Mouse (Mus musculus): ENCODE measurements around the gene Gm6309. TPM values are rescaled to one million over a fixed set of nuclear protein-coding genes. Genes with fewer than 3 reads are reported as not detected.
"Not testable (repeated sequence)": the region's sequence is repeated elsewhere in the genome, so short reads cannot be mapped to it uniquely, and the experiment has no call there.

Gm6309 gene
- polyA plus RNA-seq, 1 experiment from 2014 or later = not detected

DNA sequence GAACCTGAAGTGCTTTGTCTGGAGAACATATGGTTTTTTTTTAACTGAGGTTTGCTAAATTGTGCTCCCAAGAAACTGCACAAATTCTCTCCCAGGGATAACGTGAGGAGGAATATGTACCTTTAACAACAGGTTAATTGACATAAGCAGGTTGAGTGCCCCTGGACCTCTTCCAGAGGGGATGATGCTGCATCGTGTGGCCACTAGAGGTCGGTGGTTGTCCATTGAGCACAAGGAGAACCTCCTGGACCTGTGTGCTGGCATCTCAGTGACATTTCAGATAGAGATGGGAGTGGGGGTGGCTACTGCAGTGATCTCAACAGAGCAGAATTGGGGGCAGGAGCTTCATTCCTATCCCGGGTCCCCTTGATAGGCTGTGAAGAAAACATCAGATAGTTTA is 2.2 kb upstream of the Gm6309 start:
- H3K4me1 ChIP-seq; H3K4me3 ChIP-seq; H3K9ac ChIP-seq; H3K27me3 ChIP-seq; ATAC-seq (ENCODE audit: low FRiP score); H3K27ac ChIP-seq; H3K4me2 ChIP-seq (replicated peaks); H3K9me3 ChIP-seq (replicated peaks); H3K36me3 ChIP-seq: not testable (repeated sequence)
- 60% methylated on average over 4 of the region's 4 CpGs for WGBS

DNA sequence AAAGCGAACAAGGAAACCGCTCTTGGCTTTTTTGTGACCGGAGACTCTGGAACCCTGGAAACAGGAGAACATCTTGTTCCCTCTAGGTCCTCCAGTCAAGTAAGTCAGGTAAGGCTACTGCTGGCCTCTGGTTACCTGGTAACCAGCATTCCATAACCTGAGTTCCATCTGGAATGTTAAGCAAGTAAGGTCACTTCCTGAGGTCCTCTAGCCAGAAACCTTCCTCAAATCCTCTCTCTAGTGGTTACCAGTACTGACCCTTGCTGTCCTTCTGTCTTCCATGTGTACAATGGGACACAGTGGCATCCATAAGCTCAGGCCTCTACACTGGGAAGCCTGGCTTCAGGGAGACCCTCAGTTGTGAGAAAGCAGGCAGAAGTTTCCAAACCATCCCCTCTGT is 10.1 kb downstream of the Gm6309 start, which contains the start of gene Gm5565:
Gene Gm5565 (minus strand): TSS at position 101 of the 400 bp plus-strand sequence.
- H3K27me3 ChIP-seq; H3K27ac ChIP-seq; H3K4me2 ChIP-seq (replicated peaks); H3K36me3 ChIP-seq; H3K4me1 ChIP-seq; H3K9ac ChIP-seq; H3K4me3 ChIP-seq; ATAC-seq (ENCODE audit: low FRiP score): not testable (repeated sequence)
- 93% methylated on average over 3 of the region's 3 CpGs for WGBS
- H3K9me3 ChIP-seq (replicated peaks) = peaks cover 14% of the 10 kb centered on the region; the same call in 1 of the 2 replicates

DNA sequence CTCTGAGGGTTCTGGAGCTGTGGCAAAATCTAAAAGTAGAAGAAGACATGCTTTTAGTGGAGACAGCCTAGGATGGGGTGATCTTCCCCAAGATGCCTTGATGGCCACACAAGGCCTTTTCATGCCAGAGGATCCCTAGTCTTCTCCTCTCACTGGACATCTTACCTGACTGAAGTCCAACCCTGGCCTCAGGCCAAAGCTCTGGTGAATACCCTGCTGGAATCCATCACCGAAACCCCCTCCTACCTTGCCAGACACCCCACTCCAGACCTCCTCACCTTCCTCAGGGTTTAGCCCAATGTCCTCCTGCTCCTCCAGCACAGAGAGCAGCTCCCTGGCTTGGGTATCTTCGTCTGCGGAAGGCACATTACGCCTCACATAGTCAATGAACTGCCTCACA is 12.2 kb downstream of the Gm6309 start:
- H3K9me3 ChIP-seq (replicated peaks) = peaks cover 14% of the 10 kb centered on the region; the same call in 1 of the 2 replicates
- 88% methylated on average over 4 of the region's 4 CpGs for WGBS
- H3K4me2 ChIP-seq (replicated peaks); ATAC-seq (ENCODE audit: low FRiP score); H3K27me3 ChIP-seq; H3K27ac ChIP-seq; H3K9ac ChIP-seq; H3K4me3 ChIP-seq; H3K4me1 ChIP-seq; H3K36me3 ChIP-seq: not testable (repeated sequence)

DNA sequence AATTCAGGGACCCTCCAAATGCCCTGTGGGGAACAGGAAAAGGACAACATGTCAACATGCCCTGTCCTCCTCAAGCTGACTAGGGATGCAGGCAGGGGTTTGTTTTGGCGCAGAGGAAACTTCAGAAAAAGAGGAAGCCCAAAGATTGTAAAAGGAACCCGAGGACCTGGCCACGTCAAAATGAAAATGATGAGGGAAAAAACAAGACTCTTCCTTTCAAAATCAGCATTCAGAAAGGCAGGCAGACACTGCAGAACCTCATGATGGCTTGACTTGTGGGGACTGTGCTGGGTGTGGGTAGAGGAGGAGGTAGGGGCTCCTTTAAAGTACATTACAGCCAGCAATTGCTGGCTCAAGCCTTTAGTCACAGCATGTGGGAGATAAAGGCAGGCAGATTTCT is 20.1 kb downstream of the Gm6309 start:
- Histone ChIP-seq H3K9me3 (replicated peaks) (peaks cover 22% of the 10 kb centered on the region; the same call in 1 of the 2 replicates), H3K9ac (no peak overlapping the region)
- 79% methylated on average over 3 of the region's 3 CpGs for WGBS

DNA sequence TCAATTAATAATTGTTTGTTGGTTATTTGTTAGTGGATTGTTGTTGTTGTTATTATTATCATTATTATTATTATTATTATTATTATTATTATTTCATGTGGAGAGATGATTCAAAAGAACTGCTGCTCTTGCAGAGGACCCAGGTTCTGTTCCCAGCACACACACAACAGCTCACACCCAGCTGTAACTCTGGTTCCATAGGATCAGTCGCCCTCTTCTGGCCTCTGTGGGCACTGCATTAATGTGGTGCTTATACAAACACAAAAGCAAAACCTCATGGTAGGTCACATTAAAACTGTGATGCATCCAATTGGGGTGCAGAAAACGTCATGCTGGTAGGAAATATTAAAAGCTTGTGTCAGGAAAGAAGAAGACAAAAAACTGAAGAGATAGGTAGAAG is 22.6 kb downstream of the Gm6309 start:
- H3K4me2 ChIP-seq (replicated peaks) = no peak overlapping the region
- ATAC-seq (ENCODE audit: low FRiP score) = no peak
- H3K9ac ChIP-seq = no peak overlapping the region
- H3K4me3 ChIP-seq = no peak overlapping the region
- H3K27ac ChIP-seq = no peak overlapping the region
- H3K36me3 ChIP-seq = no peaks in the 10 kb centered on the region
- no peaks in the 10 kb centered on the region for H3K27me3 ChIP-seq
- H3K9me3 ChIP-seq (replicated peaks) = peaks cover 28% of the 10 kb centered on the region
- H3K4me1 ChIP-seq = no peaks in the 10 kb centered on the region
- 41% methylated on average over 2 of the region's 2 CpGs for WGBS

More for the DNA sequence above, 20.1 kb downstream of the Gm6309 start:
- no peaks in the 10 kb centered on the region for H3K27me3 ChIP-seq
- H3K4me3 ChIP-seq = no peak overlapping the region
- H3K27ac ChIP-seq = no peak overlapping the region
- H3K4me1 ChIP-seq = no peaks in the 10 kb centered on the region
- H3K4me2 ChIP-seq (replicated peaks) = no peak overlapping the region
- ATAC-seq (ENCODE audit: low FRiP score) = no peak
- no peaks in the 10 kb centered on the region for H3K36me3 ChIP-seq

Other genes with a start within 250 kb of the Gm6309 start
- not detected in 2 replicates for gene Cyp3a25, start 161.1 kb downstream of the Gm6309 start, polyA plus RNA-seq (2016; fragmentation: Nextera tagmentation; extraction: Ambion mirVana)
- gene Cyp3a59, start 91.5 kb downstream of the Gm6309 start, polyA plus RNA-seq (2016; fragmentation: Nextera tagmentation; extraction: Ambion mirVana) = not detected in 2 replicates
- not detected in 2 replicates for gene Gm5565, start 10.2 kb downstream of the Gm6309 start, polyA plus RNA-seq (2016; fragmentation: Nextera tagmentation; extraction: Ambion mirVana)
- not detected in 2 replicates for gene 1700001J03Rik, start 14.6 kb upstream of the Gm6309 start, polyA plus RNA-seq (2016; fragmentation: Nextera tagmentation; extraction: Ambion mirVana)
- gene Rnf6, start 50.8 kb upstream of the Gm6309 start, polyA plus RNA-seq (2016; fragmentation: Nextera tagmentation; extraction: Ambion mirVana) = 23.5 and 26.2 TPM in 2 replicates
- 30.9 and 32.6 TPM in 2 replicates for gene Cdk8, start 60.5 kb upstream of the Gm6309 start, polyA plus RNA-seq (2016; fragmentation: Nextera tagmentation; extraction: Ambion mirVana)
- gene Wasf3, start 214.3 kb upstream of the Gm6309 start, polyA plus RNA-seq (2016; fragmentation: Nextera tagmentation; extraction: Ambion mirVana) = 10.0 TPM in 2 replicates